Mouse (Mus musculus): ENCODE data around the gene BC017158. TPM values are rescaled to one million over a fixed set of nuclear protein-coding genes. Genes with fewer than 3 reads are reported as not detected.

The BC017158 gene
- polyA plus RNA-seq, 1 experiment from 2014 or later: 12.6 TPM

DNA sequence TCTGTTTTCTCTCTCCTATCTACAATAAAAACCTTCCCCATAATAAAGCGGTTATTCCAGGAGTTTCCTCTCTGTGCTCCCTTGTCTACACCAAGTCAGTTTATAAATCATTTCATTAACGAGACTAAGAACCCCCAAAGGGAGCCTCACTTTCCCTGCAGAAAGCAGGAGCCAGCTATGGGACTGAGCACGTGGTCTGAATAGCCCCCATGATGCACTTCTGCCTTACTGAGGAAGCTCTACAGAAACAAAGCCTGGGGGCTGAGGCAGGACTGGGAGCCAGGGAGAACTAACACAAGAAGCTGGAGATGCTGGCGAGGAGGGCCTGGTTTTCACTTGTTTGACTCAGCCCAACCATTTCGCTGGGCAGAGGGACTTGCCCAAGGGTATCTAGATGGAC, 13.9 kb downstream of the BC017158 start:
- H3K27me3 ChIP-seq: no peaks in the 10 kb centered on the region
- ATAC-seq (replicated peaks; ENCODE audit: insufficient number of reproducible peaks, insufficient read depth, low FRiP score, low read depth): no peak
- H3K9me3 ChIP-seq (replicated peaks): no peaks in the 10 kb centered on the region
- no peak overlapping the region for H3K27ac ChIP-seq
- H3K36me3 ChIP-seq: peaks cover 13% of the 10 kb centered on the region
- no peak overlapping the region for H3K4me3 ChIP-seq
- H3K4me1 ChIP-seq (replicated peaks): peaks cover 15% of the 10 kb centered on the region
- no peak overlapping the region for H3K9ac ChIP-seq
- no peak overlapping the region for H3K4me2 ChIP-seq
- WGBS: 66% methylated on average over 5 of the region's 5 CpGs

DNA sequence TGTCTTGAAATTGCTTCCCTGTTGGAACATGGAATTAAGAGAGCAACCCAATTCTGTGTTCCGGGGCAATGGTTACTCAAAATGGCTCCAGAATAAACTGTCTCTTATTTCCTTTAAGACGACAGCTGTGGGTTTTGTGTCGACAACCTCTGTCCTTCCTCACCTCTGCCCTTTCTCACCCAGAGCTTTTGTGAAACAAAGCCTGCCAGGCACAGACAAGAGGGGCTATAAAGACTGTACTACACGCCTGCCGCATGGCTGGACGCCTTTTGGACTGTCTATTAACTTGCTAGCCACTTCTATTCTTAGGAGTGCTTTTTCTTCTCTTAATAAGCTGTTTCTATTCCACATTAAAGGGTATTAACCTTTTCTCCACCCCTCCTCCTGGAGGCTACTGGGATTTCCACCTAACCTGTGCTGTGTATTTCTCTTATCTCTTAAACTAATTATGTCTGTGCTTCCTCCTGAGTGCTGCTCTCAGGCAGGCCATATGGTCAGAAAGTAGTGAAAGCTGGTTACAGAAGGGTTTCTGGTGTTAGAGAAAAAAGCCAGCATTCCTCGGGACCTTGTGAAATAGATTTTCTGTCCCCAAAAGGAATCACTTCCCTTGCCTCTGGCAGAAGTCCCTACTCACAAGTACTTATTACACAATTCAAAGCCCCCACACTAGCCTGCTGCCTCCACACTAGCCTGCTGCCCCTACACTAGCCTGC, 15.3 kb downstream of the BC017158 start:
- H3K9me3 ChIP-seq (replicated peaks): no peaks in the 10 kb centered on the region
- peaks cover 13% of the 10 kb centered on the region for H3K36me3 ChIP-seq
- H3K27me3 ChIP-seq: no peaks in the 10 kb centered on the region
- no peak overlapping the region for H3K4me2 ChIP-seq
- H3K9ac ChIP-seq: no peak overlapping the region
- no peak for ATAC-seq (replicated peaks; ENCODE audit: insufficient number of reproducible peaks, insufficient read depth, low FRiP score, low read depth)
- WGBS: 29% methylated on average over 7 of the region's 7 CpGs
- H3K4me3 ChIP-seq: no peak overlapping the region
- peak overlapping the region; percentile 0; the same call in 1 of the 2 replicates for H3K27ac ChIP-seq
- H3K4me1 ChIP-seq (replicated peaks): peaks cover 5% of the 10 kb centered on the region

DNA sequence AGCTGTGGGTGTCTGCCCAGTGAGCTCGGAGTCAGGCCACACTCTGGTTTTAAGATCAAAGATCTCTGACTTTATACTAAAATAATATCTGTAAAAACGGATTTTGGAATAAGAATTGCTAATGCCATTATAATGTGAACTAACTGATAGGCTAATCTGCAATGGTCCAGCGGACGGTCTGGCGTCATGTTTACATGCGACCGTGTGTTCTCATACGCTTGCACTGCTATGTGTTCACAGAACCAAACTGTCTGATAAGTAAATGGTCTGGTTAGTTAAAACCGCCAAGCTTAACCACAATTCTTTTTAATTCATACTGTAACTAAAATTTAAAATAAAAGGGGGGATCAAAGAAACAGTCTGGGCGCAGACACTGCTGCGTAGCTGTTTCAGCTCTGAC, 16.2 kb downstream of the BC017158 start:
- H3K4me1 ChIP-seq (replicated peaks): peaks cover 5% of the 10 kb centered on the region
- no peak overlapping the region for H3K9ac ChIP-seq
- H3K9me3 ChIP-seq (replicated peaks): no peaks in the 10 kb centered on the region
- peaks cover 15% of the 10 kb centered on the region; the same call in 1 of the 2 replicates for H3K36me3 ChIP-seq
- H3K27ac ChIP-seq: no peak overlapping the region
- H3K4me3 ChIP-seq: no peak overlapping the region
- no peaks in the 10 kb centered on the region for H3K27me3 ChIP-seq
- WGBS: 80% methylated on average over 11 of the region's 11 CpGs
- no peak overlapping the region for H3K4me2 ChIP-seq
- ATAC-seq (replicated peaks; ENCODE audit: insufficient number of reproducible peaks, insufficient read depth, low FRiP score, low read depth): no peak

DNA sequence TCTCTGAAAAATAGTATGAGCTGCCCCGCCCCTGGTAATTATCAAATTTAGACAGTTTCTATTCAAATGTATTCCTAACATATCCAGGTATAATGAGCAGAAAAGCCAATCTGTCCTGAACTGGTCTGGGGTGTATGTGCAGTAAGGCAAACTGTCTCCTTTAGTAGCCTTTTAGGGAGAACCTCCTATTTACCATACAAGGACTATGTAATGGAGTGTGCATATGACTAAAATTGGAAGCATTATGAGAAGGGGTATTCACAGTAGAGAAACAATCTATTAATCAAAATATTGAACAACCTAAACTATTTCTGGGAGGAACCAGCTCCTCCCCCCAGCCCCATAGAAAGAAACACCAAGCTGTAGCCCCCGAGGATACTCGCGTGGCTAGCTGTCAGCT, 18.2 kb downstream of the BC017158 start:
- Histone ChIP-seq H3K9ac (no peak overlapping the region), H3K27ac (no peak overlapping the region), H3K4me2 (no peak overlapping the region), H3K4me1 (replicated peaks) (peaks cover 5% of the 10 kb centered on the region), H3K36me3 (peaks cover 24% of the 10 kb centered on the region), H3K27me3 (no peaks in the 10 kb centered on the region), H3K4me3 (no peak overlapping the region), H3K9me3 (replicated peaks) (no peaks in the 10 kb centered on the region)
- no peak for ATAC-seq (replicated peaks; ENCODE audit: insufficient number of reproducible peaks, insufficient read depth, low FRiP score, low read depth)
- WGBS: 87% methylated on average over 4 of the region's 4 CpGs

DNA sequence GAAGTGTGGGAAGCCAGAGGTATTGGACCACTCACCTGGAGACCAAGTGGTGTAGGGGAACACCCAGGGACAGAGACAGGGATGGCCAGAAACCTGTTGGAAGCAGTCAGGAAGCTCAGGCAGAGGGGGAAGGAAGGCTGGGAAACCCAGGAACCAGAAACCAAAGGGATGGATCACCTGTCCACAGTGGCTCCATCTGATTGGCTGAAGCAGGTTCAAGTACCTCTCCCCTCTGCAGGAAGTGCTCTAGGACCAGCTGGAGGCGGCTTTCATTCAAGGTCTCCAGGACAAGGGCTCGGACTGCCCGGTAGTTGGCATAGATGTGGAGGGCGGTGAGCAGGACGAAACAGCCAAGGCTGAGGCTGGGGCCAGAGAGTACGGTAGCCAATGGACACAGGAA, 21.9 kb downstream of the BC017158 start:
- H3K27ac ChIP-seq: no peak overlapping the region
- peaks cover 50% of the 10 kb centered on the region for H3K36me3 ChIP-seq
- no peaks in the 10 kb centered on the region for H3K27me3 ChIP-seq
- WGBS: 89% methylated on average over 6 of the region's 6 CpGs
- H3K4me2 ChIP-seq: no peak overlapping the region
- H3K4me1 ChIP-seq (replicated peaks): no peaks in the 10 kb centered on the region
- no peak overlapping the region for H3K9ac ChIP-seq
- no peak overlapping the region for H3K4me3 ChIP-seq
- H3K9me3 ChIP-seq (replicated peaks): no peaks in the 10 kb centered on the region
- no peak for ATAC-seq (replicated peaks; ENCODE audit: insufficient number of reproducible peaks, insufficient read depth, low FRiP score, low read depth)

DNA sequence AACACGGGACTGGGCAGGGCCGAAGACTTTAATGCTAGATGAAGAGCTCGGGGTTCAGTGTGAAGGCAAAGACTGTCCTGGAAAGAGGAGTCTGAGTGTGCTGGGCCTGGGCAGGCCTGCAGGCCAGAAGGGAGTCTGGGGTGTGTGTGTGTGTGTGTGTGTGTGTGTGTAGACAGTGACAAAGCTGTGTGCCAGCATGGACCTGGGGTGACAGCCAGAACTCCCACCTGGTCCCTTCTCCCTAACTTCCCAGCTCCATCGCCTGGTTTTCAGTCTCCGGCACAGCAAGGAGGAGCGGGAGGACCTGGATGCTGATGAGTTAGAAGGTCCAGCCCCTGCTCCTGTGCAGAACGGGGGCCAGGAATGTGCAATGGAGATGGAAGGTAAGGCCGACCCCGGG, 26.5 kb downstream of the BC017158 start:
- Histone ChIP-seq H3K4me2 (no peak overlapping the region), H3K36me3 (peaks cover 35% of the 10 kb centered on the region), H3K27me3 (no peaks in the 10 kb centered on the region), H3K4me1 (replicated peaks) (peaks cover 6% of the 10 kb centered on the region), H3K9ac (no peak overlapping the region), H3K4me3 (no peak overlapping the region), H3K27ac (no peak overlapping the region), H3K9me3 (replicated peaks) (no peaks in the 10 kb centered on the region)
- no peak for ATAC-seq (replicated peaks; ENCODE audit: insufficient number of reproducible peaks, insufficient read depth, low FRiP score, low read depth)
- 89% methylated on average over 9 of the region's 9 CpGs for WGBS

DNA sequence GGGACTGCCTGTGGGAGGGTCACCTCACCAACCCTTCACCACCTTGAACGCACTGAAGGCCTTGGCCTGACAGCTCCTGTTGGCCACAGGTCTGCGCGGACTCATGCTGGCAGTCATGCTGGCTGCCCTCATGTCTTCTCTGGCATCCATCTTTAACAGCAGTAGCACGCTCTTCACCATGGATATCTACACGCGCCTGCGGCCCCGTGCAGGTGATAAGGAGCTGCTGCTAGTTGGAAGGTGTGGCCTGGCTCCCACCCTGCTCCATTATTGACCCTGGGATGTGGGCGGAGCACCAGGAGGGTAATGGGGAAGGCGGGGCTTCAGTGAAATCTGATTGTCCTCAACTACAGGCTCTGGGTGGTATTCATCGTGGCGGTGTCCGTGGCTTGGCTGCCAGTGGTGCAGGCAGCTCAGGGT, 27.5 kb downstream of the BC017158 start:
- Histone ChIP-seq H3K9ac (no peak overlapping the region), H3K4me3 (no peak overlapping the region), H3K36me3 (peaks cover 33% of the 10 kb centered on the region), H3K4me1 (replicated peaks) (peaks cover 6% of the 10 kb centered on the region), H3K4me2 (no peak overlapping the region), H3K27me3 (no peaks in the 10 kb centered on the region), H3K27ac (no peak overlapping the region), H3K9me3 (replicated peaks) (no peaks in the 10 kb centered on the region)
- WGBS: 35% methylated on average over 13 of the region's 13 CpGs
- peak; percentile 60; the same call in 1 of the 2 replicates for ATAC-seq (replicated peaks; ENCODE audit: insufficient number of reproducible peaks, insufficient read depth, low FRiP score, low read depth)

DNA sequence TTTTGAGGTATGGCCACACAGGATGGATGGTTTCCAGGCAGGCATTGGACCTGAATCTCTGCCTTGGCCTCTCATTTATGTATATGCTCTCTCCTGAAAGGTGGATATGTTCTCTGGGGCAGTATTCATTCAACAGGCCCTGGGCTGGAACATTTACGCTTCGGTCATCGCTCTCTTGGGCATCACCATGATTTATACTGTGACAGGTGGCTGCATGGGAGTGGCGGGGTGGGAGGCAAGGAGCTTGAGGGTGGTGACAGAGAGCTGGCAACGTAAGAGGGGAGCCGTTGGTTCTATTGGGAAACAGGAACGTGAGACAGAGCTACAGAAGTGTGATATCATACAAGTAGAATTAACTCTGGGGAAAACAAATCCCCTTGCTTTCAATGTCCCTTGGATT, 30.2 kb downstream of the BC017158 start:
- no peak overlapping the region for H3K4me2 ChIP-seq
- peaks cover 8% of the 10 kb centered on the region; the same call in 1 of the 2 replicates for H3K36me3 ChIP-seq
- 73% methylated on average over 7 of the region's 7 CpGs for WGBS
- no peak overlapping the region for H3K4me3 ChIP-seq
- no peaks in the 10 kb centered on the region for H3K9me3 ChIP-seq (replicated peaks)
- ATAC-seq (replicated peaks; ENCODE audit: insufficient number of reproducible peaks, insufficient read depth, low FRiP score, low read depth): no peak
- H3K9ac ChIP-seq: no peak overlapping the region
- no peak overlapping the region for H3K27ac ChIP-seq
- H3K4me1 ChIP-seq (replicated peaks): peaks cover 6% of the 10 kb centered on the region
- H3K27me3 ChIP-seq: no peaks in the 10 kb centered on the region

DNA sequence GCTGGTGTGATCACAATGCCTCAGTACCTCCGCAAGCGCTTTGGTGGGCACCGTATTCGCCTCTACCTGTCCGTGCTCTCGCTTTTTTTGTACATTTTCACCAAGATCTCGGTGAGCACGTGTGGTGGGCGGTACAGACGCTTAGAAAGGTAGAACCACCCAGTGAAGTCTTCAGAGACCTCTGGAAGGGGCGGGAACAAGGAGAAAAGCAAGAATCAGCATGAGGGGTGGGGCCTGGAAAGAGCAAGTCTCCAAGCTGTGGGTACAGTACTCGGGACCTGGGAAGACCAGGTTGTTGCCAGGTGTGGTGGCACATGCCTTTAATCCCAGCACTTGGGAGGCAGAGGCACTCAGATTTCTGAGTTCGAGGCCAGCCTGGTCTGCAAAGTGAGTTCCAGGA, 30.6 kb downstream of the BC017158 start:
- no peaks in the 10 kb centered on the region for H3K9me3 ChIP-seq (replicated peaks)
- no peak overlapping the region for H3K27ac ChIP-seq
- no peak for ATAC-seq (replicated peaks; ENCODE audit: insufficient number of reproducible peaks, insufficient read depth, low FRiP score, low read depth)
- WGBS: 58% methylated on average over 13 of the region's 13 CpGs
- H3K4me1 ChIP-seq (replicated peaks): peaks cover 6% of the 10 kb centered on the region
- no peak overlapping the region for H3K4me2 ChIP-seq
- H3K27me3 ChIP-seq: no peaks in the 10 kb centered on the region
- peaks cover 8% of the 10 kb centered on the region; the same call in 1 of the 2 replicates for H3K36me3 ChIP-seq
- no peak overlapping the region for H3K9ac ChIP-seq
- no peak overlapping the region for H3K4me3 ChIP-seq

DNA sequence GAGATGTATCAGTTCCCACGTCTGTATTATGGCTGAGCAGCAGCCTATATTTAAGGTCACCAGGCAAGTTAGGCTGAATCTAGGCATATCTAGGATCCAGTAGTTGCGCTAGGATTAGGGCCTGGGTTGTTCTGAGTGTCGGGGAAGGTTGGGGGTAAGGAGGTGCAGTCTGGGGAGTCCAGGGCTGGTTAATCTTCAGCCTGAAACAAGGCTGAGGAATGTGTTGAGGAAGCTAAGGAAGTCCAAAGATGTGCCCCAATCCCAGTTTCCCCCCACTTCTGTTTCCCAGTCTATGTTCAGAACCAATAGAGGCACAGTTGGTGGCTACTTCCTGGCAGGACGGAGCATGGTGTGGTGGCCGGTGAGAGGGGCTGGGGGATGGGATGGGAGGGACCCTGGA, 31.9 kb downstream of the BC017158 start:
- Histone ChIP-seq H3K27ac (no peak overlapping the region), H3K9ac (no peak overlapping the region), H3K36me3 (no peaks in the 10 kb centered on the region), H3K4me2 (no peak overlapping the region), H3K4me3 (no peak overlapping the region), H3K9me3 (replicated peaks) (no peaks in the 10 kb centered on the region), H3K27me3 (no peaks in the 10 kb centered on the region), H3K4me1 (replicated peaks) (peaks cover 6% of the 10 kb centered on the region)
- ATAC-seq (replicated peaks; ENCODE audit: insufficient number of reproducible peaks, insufficient read depth, low FRiP score, low read depth): no peak
- WGBS: 72% methylated on average over 5 of the region's 5 CpGs

DNA sequence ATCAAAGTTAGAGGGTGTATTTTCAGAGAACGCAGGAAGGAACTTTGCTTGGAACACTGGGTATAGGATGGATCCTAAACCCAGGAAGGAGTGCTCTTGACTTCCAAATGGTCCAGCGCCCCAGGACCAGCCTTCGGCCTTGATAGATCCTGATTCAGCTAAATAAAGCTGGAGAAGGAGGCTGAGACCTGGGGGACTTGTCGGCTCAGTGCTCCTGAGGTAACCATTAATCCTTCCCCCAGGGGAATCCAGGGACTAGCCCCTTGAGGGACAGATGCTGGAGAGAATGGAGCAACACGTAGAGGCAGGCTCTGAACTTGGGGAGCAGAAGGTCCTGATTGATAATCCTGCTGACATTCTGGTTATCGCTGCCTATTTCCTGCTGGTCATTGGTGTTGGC, 32.6 kb downstream of the BC017158 start, which contains the start of gene Slc5a2:
Gene Slc5a2, plus strand, starts transcription at position 247 of the 400 bp plus-strand sequence.
- H3K9ac ChIP-seq: no peak within 1 kb of the TSS
- H3K4me2 ChIP-seq: no peak within 1 kb of the TSS
- H3K27me3 ChIP-seq: no peaks in the 10 kb centered on the region
- H3K27ac ChIP-seq: no peak within 1 kb of the TSS
- H3K9me3 ChIP-seq (replicated peaks): no peaks in the 10 kb centered on the region
- no peak for ATAC-seq (replicated peaks; ENCODE audit: insufficient number of reproducible peaks, insufficient read depth, low FRiP score, low read depth)
- no peaks in the 10 kb centered on the region for H3K36me3 ChIP-seq
- no peak within 1 kb of the TSS for H3K4me3 ChIP-seq
- WGBS: 79% methylated on average over 6 of the region's 6 CpGs
- H3K4me1 ChIP-seq (replicated peaks): peaks cover 4% of the 10 kb centered on the region

DNA sequence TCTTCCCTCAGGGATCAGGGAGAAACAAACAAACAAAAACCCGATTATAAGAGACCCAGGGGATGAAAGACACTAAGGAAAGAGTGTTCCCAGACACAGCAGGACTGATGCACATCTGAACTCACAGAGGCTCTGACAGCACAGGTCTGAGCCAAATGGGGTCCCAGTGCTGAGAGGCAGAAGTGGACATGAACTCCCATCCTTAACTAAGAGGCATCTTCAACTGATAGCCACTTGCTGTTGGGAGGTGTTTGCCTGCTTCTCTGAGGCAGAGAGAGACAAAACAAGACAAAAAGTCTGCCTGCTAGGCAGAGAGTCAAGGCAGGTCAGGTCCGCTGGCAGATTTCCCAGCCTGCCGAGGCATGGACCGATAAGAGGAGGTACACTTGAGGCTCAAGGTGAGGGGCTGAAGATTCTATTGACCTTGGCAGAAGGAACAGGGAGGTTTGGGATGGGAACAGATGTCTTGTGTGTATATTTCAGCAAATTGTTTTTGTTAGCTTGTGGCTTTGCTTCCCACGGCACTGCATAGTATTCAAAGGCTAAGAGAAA, 41.1 kb downstream of the BC017158 start:
- Histone ChIP-seq H3K4me2 (peak overlapping the region; percentile 36; the same call in 1 of the 2 replicates), H3K27ac (peak overlapping the region; percentile 32; the same call in 1 of the 2 replicates), H3K4me1 (replicated peaks) (peaks cover 20% of the 10 kb centered on the region), H3K4me3 (no peak overlapping the region), H3K27me3 (no peaks in the 10 kb centered on the region), H3K9me3 (replicated peaks) (no peaks in the 10 kb centered on the region), H3K36me3 (peaks cover 23% of the 10 kb centered on the region), H3K9ac (no peak overlapping the region)
- no peak; the same call in 1 of the 2 replicates for ATAC-seq (replicated peaks; ENCODE audit: insufficient number of reproducible peaks, insufficient read depth, low FRiP score, low read depth)
- WGBS: 18% methylated on average over 5 of the region's 5 CpGs
